Mouse (Mus musculus): ENCODE measurements around the gene Tapbp.

DNA sequence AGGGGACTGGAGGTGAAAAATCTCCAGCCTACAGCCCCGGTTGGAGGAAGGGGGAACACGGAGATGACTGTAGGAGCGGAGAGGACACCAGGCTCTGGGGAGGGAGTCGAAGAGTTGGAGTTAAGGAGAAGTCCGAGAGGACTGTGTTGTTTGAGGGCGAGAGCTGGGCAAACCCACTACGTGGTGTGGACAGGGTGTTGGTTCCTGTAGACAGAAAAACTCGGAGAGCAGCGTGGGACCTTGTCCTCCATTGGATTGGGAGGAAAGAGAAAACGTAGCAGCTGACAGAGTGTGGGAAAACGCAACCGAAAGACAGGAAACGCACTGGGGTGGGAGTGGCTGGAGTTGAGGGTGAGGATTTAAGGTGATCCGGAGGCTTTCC is 5.8 kb upstream of the Tapbp start:
- TF ChIP-seq CTCF (IDR thresholded peaks at IDR 0.05; ENCODE audit: extremely low read depth, insufficient read length, insufficient replicate concordance, low read depth, low read length) (no peak), POLR2A (IDR thresholded peaks at IDR 0.05; ENCODE audit: low read depth, low read length) (peak; percentile 43; the same call in 1 of the 2 replicates)
